Mouse (Mus musculus) megakaryocyte, adult 5-6 weeks (primary cell): Measurements from ENCODE around the gene Gm21852. TPM values are rescaled to one million over a fixed set of nuclear protein-coding genes. Genes with fewer than 3 reads are reported as not detected.
"Not testable (repeated sequence)": the region's sequence is repeated elsewhere in the genome, so short reads cannot be mapped to it uniquely, and the experiment has no call there.

Source experiments
- ATAC-seq: 2 replicates; pipeline ENCODE4 v1.8.0; 2016; ENCODE audit warnings: mild to moderate bottlenecking, inconsistent platforms; ENCODE audit not compliant: poor library complexity, severe bottlenecking
- total RNA-seq, 2 experiments: library from RNA; stranded (forward) in 1 of 2; stranded (reverse) in 1 of 2; fragments of 153-499, 151-499 nt in 1 of 2; fragments of 221-1000, 200-1000 nt in 1 of 2; gene quantifications; 2 replicates each; pipeline versions ENCODE4 v1.2.3 to v1.2.4; 2015 to 2017

Gene Gm21852
- total RNA-seq (2015): not detected in 2 replicates
- not detected in 2 replicates for total RNA-seq (2017)

DNA sequence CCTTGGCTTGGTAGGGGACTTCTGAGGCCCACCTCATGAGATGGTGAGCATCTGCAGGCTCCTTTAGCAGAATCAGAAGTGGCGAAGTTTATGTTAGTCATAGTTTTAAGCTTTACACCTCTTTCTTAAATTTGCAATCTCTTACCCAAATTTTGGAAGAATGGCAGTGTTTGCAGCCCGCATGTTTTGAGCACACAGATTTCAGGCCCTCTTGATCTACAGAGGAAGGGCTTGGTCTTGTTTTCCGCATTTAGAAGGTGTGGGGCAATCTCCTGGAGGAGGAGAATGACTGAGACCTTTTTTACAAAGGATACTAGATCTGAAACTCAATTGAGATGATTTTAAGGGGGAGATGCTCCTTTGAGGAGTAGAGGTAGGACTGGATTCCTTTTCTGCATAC, at the start of gene Gm21852:
Gene Gm21852, minus strand, starts transcription at position 101 of the 400 bp plus-strand sequence.
- not testable (repeated sequence) for ATAC-seq

Other genes with a start within 250 kb of the Gm21852 start
- gene Gm21797, start 123.8 kb upstream of the Gm21852 start, total RNA-seq (2015): not detected in 2 replicates
- gene Gm21797, start 123.8 kb upstream of the Gm21852 start, total RNA-seq (2017): not detected in 2 replicates
- not detected in 2 replicates for gene Gm20795, start 152.9 kb upstream of the Gm21852 start, total RNA-seq (2015)
- not detected in 2 replicates for gene Gm20795, start 152.9 kb upstream of the Gm21852 start, total RNA-seq (2017)